Mouse (Mus musculus): ENCODE measurements around the gene Isoc2b. TPM values are rescaled to one million over a fixed set of nuclear protein-coding genes. Genes with fewer than 3 reads are reported as not detected.

Isoc2b gene
- total RNA-seq, 2 experiments from 2014 or later = 4.4 to 6.3 TPM

Other genes starting within 250 kb of the Isoc2b start
- 10 to 100 TPM; 15.1 to 15.9 TPM for gene Tmem86b, start 238.8 kb downstream of the Isoc2b start, total RNA-seq (2021)
- gene Ppp6r1, start 211.2 kb downstream of the Isoc2b start, total RNA-seq (2021) = 100 to 1,000 TPM; 127 TPM
- gene Hspbp1, start 185.2 kb downstream of the Isoc2b start, total RNA-seq (2021) = 10 to 100 TPM; 82.7 to 92.4 TPM
- 100 to 1,000 TPM; 368 to 369 TPM for gene Brsk1, start 179.7 kb downstream of the Isoc2b start, total RNA-seq (2021)
- under 1 TPM; 0.10 to 0.15 TPM for gene Tmem150b, start 145.0 kb downstream of the Isoc2b start, total RNA-seq (2021)
- gene Kmt5c, start 130.1 kb downstream of the Isoc2b start, total RNA-seq (2021) = 10 to 100 TPM; 28.3 to 30.3 TPM
- 1 to 10 TPM; 9.0 to 9.6 TPM for gene Cox6b2, start 117.2 kb downstream of the Isoc2b start, total RNA-seq (2021)
- not detected for gene Fam71e2, start 99.0 kb downstream of the Isoc2b start, total RNA-seq (2021)
- under 1 TPM; 0.15 to 0.27 TPM for gene Il11, start 87.4 kb downstream of the Isoc2b start, total RNA-seq (2021)
- not detected for gene Tmem190, start 87.3 kb downstream of the Isoc2b start, total RNA-seq (2021)
- gene Tmem238, start 80.6 kb downstream of the Isoc2b start, total RNA-seq (2021) = 1 to 10 TPM; 2.8 to 2.9 TPM
- gene Rpl28, start 77.4 kb downstream of the Isoc2b start, total RNA-seq (2021) = 100 to 1,000 TPM; 474 to 485 TPM
- gene Ube2s, start 57.7 kb downstream of the Isoc2b start, total RNA-seq (2021) = 100 to 1,000 TPM; 102 to 121 TPM
- gene Shisa7, start 25.6 kb downstream of the Isoc2b start, total RNA-seq (2021) = 100 to 1,000 TPM; 150 to 162 TPM
- 10 to 100 TPM; 14.9 to 15.9 TPM for gene Isoc2a, start 6.9 kb upstream of the Isoc2b start, total RNA-seq (2021)
- gene Gm36210, start 36.3 kb upstream of the Isoc2b start, total RNA-seq (2021) = under 1 TPM in 1 of 2 experiments, not detected in 1; 0.25 TPM
- 10 to 100 TPM; 13.9 to 15.1 TPM for gene Zfp628, start 45.0 kb upstream of the Isoc2b start, total RNA-seq (2021)
- gene Nat14, start 51.8 kb upstream of the Isoc2b start, total RNA-seq (2021) = 100 to 1,000 TPM; 114 to 119 TPM
- gene Ssc5d, start 55.5 kb upstream of the Isoc2b start, total RNA-seq (2021) = 1 to 10 TPM; 1.8 to 2.6 TPM
- under 1 TPM; 0.17 to 0.38 TPM for gene Sbk2, start 94.1 kb upstream of the Isoc2b start, total RNA-seq (2021)
- 1 to 10 TPM in 1 of 2 experiments, under 1 TPM in 1; 0.62 to 1.0 TPM for gene Sbk3, start 100.9 kb upstream of the Isoc2b start, total RNA-seq (2021)
- 10 to 100 TPM; 27.2 to 34.9 TPM for gene Zfp579, start 125.9 kb upstream of the Isoc2b start, total RNA-seq (2021)
- gene Zfp524, start 144.2 kb upstream of the Isoc2b start, total RNA-seq (2021) = 1 to 10 TPM; 8.4 TPM
- 10 to 100 TPM; 20.8 to 24.5 TPM for gene Fiz1, start 144.4 kb upstream of the Isoc2b start, total RNA-seq (2021)
- gene Gm44973, start 145.2 kb upstream of the Isoc2b start, total RNA-seq (2021) = not detected
- gene Zfp865, start 150.1 kb upstream of the Isoc2b start, total RNA-seq (2021) = 10 to 100 TPM; 35.9 TPM
- gene Ccdc106, start 150.3 kb upstream of the Isoc2b start, total RNA-seq (2021) = 10 to 100 TPM; 60.6 to 68.5 TPM
- under 1 TPM in 1 of 2 experiments, not detected in 1; 0.45 TPM for gene 4632433K11Rik, start 163.9 kb upstream of the Isoc2b start, total RNA-seq (2021)
- 1 to 10 TPM; 4.3 to 5.1 TPM for gene Zfp784, start 168.2 kb upstream of the Isoc2b start, total RNA-seq (2021)
- 10 to 100 TPM; 28.7 to 31.7 TPM for gene Zfp580, start 181.3 kb upstream of the Isoc2b start, total RNA-seq (2021)
- 100 to 1,000 TPM; 181 TPM for gene U2af2, start 191.9 kb upstream of the Isoc2b start, total RNA-seq (2021)
- 100 to 1,000 TPM; 558 to 565 TPM for gene Epn1, start 210.0 kb upstream of the Isoc2b start, total RNA-seq (2021)
- not detected for gene Rfpl4, start 246.7 kb upstream of the Isoc2b start, total RNA-seq (2021)

Data from layer of hippocampus, adult 18-20 months (tissue).